Mouse (Mus musculus) E14TG2a.4 (cell line): ENCODE results near the gene Prr5l.

Source experiments
- CTCF ChIP-seq: conservative IDR thresholded peaks from 2 replicates; pipeline ENCODE4 v1.5.1; 2014; ENCODE audit warnings: low read length
- NANOG ChIP-seq: IDR thresholded peaks from 2 replicates; pipeline ENCODE4 v1.6.1; 2014; ENCODE audit warnings: borderline replicate concordance, low read length, mixed read lengths

DNA sequence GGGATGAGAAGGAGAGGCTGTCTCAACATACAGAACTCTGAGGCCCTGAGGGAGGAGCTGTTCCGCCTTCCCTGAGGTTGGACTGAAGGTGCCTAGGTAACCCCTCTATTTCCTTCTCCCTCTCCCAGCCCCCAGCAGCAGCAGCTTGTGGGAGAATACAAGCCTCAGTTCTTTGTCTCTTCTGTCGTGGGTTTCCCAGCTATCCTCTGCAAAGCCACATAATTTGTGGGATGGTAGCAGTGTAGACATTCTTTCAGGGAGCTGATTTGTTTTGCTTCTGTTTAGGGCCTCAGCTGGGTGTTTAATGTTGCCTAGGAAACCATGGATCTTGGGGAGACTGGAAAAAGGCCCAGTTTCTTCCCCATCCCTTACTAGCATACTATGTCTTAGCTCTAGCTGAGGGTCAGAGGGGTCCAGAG, 37.3 kb upstream of the Prr5l start:
- TF ChIP-seq CTCF (no peak), NANOG (no peak)
